Comparison of ENCODE assay signal across 8 mouse cellular contexts in the genomic region with DNA sequence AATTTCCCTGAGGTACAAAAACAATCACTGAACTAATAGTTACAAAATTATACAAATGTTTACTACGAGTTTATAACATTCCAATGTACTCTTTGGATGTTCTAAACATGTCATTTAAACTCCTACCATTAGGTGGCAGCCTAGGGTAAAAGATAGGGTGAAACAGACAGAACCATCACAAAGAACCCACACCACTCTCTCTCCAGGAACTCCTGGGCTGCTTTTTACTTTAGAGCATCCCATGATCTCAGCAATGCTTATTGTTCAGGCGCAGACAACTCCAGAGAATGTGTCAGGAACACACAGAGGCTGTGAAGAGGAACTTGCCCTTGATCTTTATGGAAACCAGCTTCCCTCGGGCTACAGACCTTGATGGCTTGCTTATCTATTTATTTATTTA. TPM values are rescaled to one million over a fixed set of nuclear protein-coding genes. Genes with fewer than 3 reads are reported as not detected.
A peak's percentile ranks its signal among the peaks of the same experiment; 100 is the strongest.
DNase-seq lines count a peak whose midpoint lies in the region; TF ChIP-seq lines count a peak whose summit lies in the region.

No protein-coding gene starts in this region.

- H3K36me3 ChIP-seq in liver, adult 2 months (ENCODE audit: control insufficient read depth, insufficient read depth, low read length): peaks cover 20% of the 10 kb centered on the region

- H3K79me2 ChIP-seq in liver, adult 2 months (ENCODE audit: control insufficient read depth, insufficient read depth, low read length): no peaks in the 10 kb centered on the region

- H3K27me3 ChIP-seq in liver, adult 2 months (ENCODE audit: control insufficient read depth, insufficient read depth, low read length): no peaks in the 10 kb centered on the region

- intact Hi-C loops in heart, postnatal 10 days (cut with DNase I): loop anchor here (1.0 to 5.0 kb wide), 3 partner anchors 124 to 244 kb away; a partner anchor contains a TSS

- peak; percentile 57 for TF ChIP-seq CTCF in liver, adult 2 months (IDR thresholded peaks at IDR 0.05; ENCODE audit: low read depth, low read length)

- no peaks in the 10 kb centered on the region for H3K4me1 ChIP-seq in liver, adult 2 months (ENCODE audit: control insufficient read depth, insufficient read depth, low read length)

- TF ChIP-seq POLR2A in liver, adult 2 months (IDR thresholded peaks at IDR 0.05; ENCODE audit: extremely low read depth, insufficient read depth, low read length): no peak

- 34% methylated on average over 3 of the region's 3 CpGs for WGBS in liver, adult 2 months

- H3K27ac ChIP-seq in liver, adult 2 months (replicated peaks; ENCODE audit: insufficient read depth, low read depth, low read length): no peak overlapping the region

- H3K9ac ChIP-seq in liver, adult 2 months (ENCODE audit: low read depth, low read length): no peak overlapping the region

- DNase-seq in liver, adult 2 months (ENCODE audit: extremely low read depth, low read depth, low spot score): peak; percentile 48
- no peak for DNase-seq in liver
- DNase-seq in MEL-GATA-1-ER (ENCODE audit: extremely low read depth, low read depth): peak; percentile 51
- DNase-seq in cerebellum, postnatal 25 days: peak; percentile 33 to 48
- peak; percentile 60 to 83 for DNase-seq in heart, postnatal 10 days
- peak; percentile 24 to 37 for DNase-seq in layer of hippocampus, postnatal 10 days (ENCODE audit: low spot score in 2 of 2)
- DNase-seq in naive thymus-derived CD4-positive, alpha-beta T cell, adult 2 months (ENCODE audit: low read depth): peak; percentile 84
- DNase-seq in spleen, adult 18-20 months: no peak

- H3K4me3 ChIP-seq in liver, adult 2 months (ENCODE audit: insufficient read depth, low read depth, low read length): no peak overlapping the region

RNA-seq across cellular contexts. Expression of a gene that starts 49.2 kb away (rescaled TPM):
- total RNA-seq in liver, adult 2 months (2014; rRNA removed): 0.09 and 0.20 TPM in 2 replicates
- 0.33 and 0.50 TPM in 2 replicates for polyA plus RNA-seq in liver, adult 2 months (2012; rRNA removed)
- 10 to 100 TPM; 53.6 to 56.7 TPM for total RNA-seq in heart, postnatal 10 days (2021)
- total RNA-seq in layer of hippocampus, postnatal 10 days (2021): 1 to 10 TPM; 6.2 to 8.4 TPM

Comparison
In these comparisons a context has a peak if more than half of its experiments do, and no peak if none do; other contexts are left out.
1. DNase-seq: peak in liver, adult 2 months (single experiment), MEL-GATA-1-ER (single experiment), cerebellum, postnatal 25 days (2 of 2), heart, postnatal 10 days (2 of 2), layer of hippocampus, postnatal 10 days (2 of 2) and naive thymus-derived CD4-positive, alpha-beta T cell, adult 2 months (single experiment); none in liver (single experiment) and spleen, adult 18-20 months (0 of 2).
2. RNA of a gene that starts 49.2 kb away (total RNA-seq): 53.6 to 56.7 TPM in heart, postnatal 10 days; 6.2 to 8.4 TPM in layer of hippocampus, postnatal 10 days and 0.09 to 0.20 TPM in liver, adult 2 months; every median in the first group is over 4 times any median in the second.